Mouse (Mus musculus) retina, adult 2 months (tissue): ENCODE measurements around the gene Aldh1a2.

ENCODE experiments used
- DNase-seq: peaks from one replicate; pipeline ENCODE4 v3.0.0-alpha.2; 2012; ENCODE audit warnings: low read depth, low spot score

Aldh1a2 gene

DNA sequence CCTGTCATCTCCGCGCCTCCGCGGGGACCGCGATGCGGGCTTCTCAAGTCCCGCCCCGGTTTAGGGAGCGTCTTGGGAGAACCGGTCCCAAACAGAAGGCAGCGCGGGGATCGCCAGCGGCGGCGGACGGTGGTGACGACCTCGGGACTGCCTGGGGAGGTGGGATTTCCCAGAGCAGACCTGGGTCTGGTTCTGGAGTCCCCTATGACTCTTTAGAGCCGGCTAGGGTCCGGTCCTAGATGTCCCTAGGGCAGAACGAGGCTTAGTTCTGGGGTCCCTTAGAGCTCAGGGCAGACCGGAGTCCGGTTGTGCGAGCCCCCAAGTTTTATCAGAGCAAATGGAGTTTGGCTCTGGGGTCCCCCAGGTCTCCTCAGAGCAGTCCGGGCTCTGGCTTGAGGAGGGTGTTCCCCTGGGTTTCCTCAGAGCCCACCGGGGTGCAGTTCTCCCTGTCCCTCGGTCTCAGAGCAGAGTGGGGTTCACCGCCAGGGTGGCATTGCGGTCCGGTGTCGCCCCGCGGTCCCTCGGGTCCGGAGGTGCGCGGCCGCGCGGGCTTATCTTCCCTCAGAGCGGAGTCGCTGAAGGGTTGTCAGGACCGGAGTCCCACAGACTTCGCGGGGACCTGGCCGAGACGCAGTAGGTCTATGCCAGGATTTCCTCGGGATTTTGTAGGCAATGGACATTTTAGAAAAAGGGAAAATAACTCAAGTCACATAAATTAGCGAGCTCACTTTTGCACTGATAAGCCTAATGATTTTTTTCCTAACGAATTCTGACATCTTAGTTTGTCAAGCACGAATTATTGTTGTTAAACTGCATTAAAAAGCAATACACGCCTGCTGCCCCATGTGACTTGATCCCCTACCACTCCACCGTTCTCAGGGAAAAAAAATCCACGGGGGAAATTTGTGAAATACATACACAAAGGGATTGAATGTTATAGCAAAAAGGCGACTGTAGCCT, 727 bp downstream of the Aldh1a2 start:
- no peak for DNase-seq

DNA sequence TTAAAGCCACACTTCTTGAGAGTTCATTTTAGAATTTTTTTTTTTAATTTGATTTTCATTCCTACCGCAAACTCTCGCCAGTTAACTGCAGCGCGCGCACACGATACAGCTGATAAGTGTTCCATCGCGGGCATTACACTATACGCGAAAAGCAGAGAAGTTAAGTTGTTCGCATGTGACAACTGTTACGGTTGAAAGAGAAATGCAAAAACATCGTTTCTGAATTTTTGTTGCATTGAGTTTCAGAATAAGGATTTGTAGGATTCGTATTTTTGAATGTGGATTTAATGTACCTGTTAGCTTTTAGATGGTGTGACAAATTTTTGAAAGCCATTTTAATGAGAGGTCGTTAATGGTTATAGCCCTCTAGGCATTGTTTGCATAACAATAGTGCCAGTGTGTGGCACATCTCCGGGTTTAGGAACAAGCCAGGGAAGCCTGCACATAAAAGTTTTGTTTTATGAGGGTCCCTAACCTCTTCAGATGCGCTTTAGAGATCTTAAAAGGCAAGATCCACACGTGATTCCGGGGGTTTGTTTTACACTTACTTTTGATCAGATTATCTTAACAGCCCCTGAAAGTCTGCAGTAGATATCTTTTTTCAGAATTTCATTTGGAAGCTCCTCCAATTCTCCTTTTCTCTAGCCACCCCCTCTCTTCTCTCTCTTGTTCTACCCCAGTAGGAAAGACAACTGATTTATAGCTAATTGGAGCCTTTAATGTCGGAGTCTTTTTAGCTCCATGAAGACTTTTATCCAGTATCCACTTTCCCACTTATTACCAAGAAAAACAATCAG, 1.6 kb downstream of the Aldh1a2 start:
- no peak for DNase-seq

DNA sequence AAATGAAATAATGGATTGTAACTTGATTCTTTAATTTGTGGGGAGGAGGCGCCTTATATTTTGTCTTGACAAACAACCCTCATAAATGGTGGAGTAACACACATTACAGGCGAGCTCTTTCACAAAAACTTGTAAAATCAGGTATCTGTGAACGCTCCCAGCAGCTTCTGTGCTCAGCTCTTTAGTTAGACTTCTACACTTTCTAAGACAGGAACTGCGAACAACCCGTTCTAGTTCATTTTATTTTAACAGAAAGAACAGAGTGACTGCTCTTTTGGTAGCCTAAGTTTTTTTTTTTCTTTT, 2.2 kb downstream of the Aldh1a2 start:
- DNase-seq: no peak

GRCm38 (mm10) chr9:71219161-71219560, 3.6 kb downstream of the Aldh1a2 start:
- DNase-seq: no peak

GRCm38 (mm10) chr9:71220401-71220800, 4.8 kb downstream of the Aldh1a2 start:
- no peak for DNase-seq

- DNase-seq: no peak
Measured at GRCm38 (mm10) chr9:71227226-71227970, 11.8 kb downstream of the Aldh1a2 start.

- DNase-seq: no peak
Measured at GRCm38 (mm10) chr9:71230011-71230410, 14.4 kb downstream of the Aldh1a2 start.

DNA sequence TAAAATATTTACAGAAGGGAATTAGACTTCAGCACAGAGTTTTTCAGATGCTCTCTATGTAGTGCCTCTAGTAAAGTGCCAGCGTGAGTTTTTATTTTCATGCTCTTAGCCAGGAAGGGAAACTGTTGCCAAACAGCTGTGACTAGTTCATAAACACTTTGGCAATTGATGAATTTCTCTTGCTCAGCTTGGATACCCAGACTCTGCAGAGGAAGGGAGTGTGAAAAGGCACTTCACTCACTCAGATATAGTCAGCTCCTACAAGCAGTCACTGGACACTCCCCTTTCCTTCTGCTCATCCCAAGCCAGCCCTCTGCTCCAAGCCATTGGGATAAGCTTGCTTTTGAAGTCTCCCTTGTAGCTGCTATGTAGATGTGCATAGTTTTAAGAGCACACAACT, 21.0 kb downstream of the Aldh1a2 start:
- no peak for DNase-seq

DNA sequence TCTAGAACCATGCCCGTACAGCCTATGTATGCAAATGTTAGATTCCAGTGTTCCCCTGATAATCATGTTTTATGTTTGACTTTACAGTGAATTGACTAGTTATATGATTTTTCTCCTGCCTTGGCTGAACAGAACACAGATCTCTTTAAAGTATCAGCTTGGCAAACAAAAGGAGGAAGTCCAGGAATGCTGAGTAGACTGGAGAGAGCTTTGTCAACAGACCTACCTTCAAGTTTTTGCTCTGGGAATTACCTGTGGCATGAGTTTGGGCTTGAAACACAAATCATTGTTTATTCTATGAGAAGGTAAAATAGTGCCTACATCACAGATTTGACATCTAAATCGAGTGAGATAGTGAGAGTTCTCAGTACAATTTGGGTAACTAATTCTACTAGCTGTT, 24.3 kb downstream of the Aldh1a2 start:
- no peak for DNase-seq

- no peak for DNase-seq
Measured at GRCm38 (mm10) chr9:71241515-71242411, 26.2 kb downstream of the Aldh1a2 start.

- DNase-seq: no peak
Measured at GRCm38 (mm10) chr9:71242412-71242781, 26.8 kb downstream of the Aldh1a2 start.

DNA sequence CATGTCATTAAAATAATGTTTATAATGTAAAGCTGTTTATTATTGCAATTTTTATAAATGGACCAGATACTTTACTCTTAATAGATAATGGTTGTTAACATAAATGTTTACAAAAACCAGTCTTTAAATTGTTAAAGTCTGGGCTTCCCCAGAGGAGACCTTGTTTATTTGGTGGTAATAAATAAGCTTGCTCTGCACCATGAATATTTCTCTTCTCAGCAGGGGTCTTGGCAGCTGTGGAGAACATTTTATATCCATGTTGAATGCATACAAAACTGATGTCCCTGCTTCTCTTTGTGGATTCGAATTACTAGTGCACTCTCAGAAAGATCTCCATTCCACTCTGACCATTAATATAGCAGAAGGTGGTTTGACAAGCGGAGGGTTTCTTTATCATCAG, 38.8 kb downstream of the Aldh1a2 start:
- DNase-seq: no peak

GRCm38 (mm10) chr9:71262711-71263110, 47.1 kb downstream of the Aldh1a2 start:
- DNase-seq: no peak

- DNase-seq: no peak
Measured at GRCm38 (mm10) chr9:71269711-71270110, 54.1 kb downstream of the Aldh1a2 start.

DNA sequence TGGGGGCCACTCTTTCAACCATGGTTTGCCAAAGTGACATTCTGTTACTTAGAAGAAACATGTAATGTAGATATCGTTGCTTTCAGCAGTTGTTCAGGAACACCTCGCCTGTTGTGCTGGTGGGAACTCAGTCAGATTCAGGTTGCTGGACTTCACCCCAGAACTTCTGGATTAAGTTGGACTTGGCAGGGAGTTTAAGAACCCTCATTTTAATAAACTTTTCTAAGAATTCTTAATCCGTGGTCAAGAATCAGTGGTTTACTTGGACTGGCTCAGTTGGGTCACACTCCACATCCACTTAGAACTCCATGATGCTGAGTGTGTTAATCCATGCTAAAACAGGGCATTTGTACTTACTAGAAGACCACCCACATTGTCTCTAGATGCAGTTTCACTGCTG, 54.6 kb downstream of the Aldh1a2 start:
- DNase-seq: no peak

GRCm38 (mm10) chr9:71276149-71276721, 60.6 kb downstream of the Aldh1a2 start:
- DNase-seq: no peak

DNA sequence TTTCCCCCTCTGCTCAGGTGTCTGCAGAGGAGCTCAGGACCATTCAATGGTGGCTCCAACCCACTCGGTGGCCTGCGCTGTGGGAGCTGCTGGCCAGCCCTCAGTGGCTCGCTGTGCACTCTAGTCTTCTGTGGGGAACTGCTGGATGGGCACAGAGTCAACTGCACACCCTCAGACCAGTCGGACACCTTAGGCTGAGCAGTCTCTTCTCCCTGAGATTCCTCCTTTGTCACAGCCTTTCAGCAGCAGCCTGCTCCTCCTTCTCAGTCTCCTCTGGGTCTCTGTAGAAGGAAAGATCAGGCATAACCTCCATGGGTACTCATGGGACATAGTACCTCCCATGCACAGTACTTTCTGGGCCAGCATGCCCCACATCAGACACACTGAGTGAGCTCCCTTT, 63.2 kb downstream of the Aldh1a2 start:
- no peak for DNase-seq

- no peak for DNase-seq
Measured at GRCm38 (mm10) chr9:71283156-71283555, 67.6 kb downstream of the Aldh1a2 start.

GRCm38 (mm10) chr9:71285231-71285630, 69.6 kb downstream of the Aldh1a2 start:
- DNase-seq: no peak

GRCm38 (mm10) chr9:71286420-71286819, 70.8 kb downstream of the Aldh1a2 start:
- no peak for DNase-seq

- no peak for DNase-seq
Measured at GRCm38 (mm10) chr9:71288738-71289137, 73.1 kb downstream of the Aldh1a2 start.
